Mouse (Mus musculus) MEL (cell line): ENCODE data around the gene Xpo4. TPM values are rescaled to one million over a fixed set of nuclear protein-coding genes. Genes with fewer than 3 reads are reported as not detected.
A peak's percentile ranks its signal among the peaks of the same experiment; 100 is the strongest.

Experiments used
- DNase-seq: peaks from one replicate; pipeline ENCODE4 v3.0.0; 2011; ENCODE audit warnings: low read depth, low spot score
- H3K27ac ChIP-seq: 2 replicates; pipeline ENCODE4 v1.5.1; 2012; ENCODE audit warnings: low read depth, mild to moderate bottlenecking, control low read depth, low read length, moderate library complexity; ENCODE audit not compliant: control insufficient read depth
- H3K27me3 ChIP-seq, 2 experiments: fragments of 150-350 bp in 1 of 2; sonication (generic) in 1 of 2; 2 replicates each; pipeline ENCODE4 v1.6.1; 2012; ENCODE audit warnings: low read length in 2 of 2, mild to moderate bottlenecking in 2 of 2, improper control_type of control experiment in 1 of 2, moderate library complexity in 1 of 2; ENCODE audit not compliant: insufficient read depth in 2 of 2, control insufficient read depth in 1 of 2
- H3K36me3 ChIP-seq, 2 experiments: 2 replicates each; pipeline ENCODE4 v1.6.1; 2012 to 2014; ENCODE audit warnings: low read length in 2 of 2, improper control_type of control experiment in 1 of 2, inconsistent platforms in 1 of 2, mild to moderate bottlenecking in 1 of 2; ENCODE audit not compliant: insufficient read depth in 2 of 2, control insufficient read depth in 1 of 2
- H3K4me1 ChIP-seq, 2 experiments: fragments of 150-350 bp in 1 of 2; sonication (generic) in 1 of 2; 2 replicates each; pipeline ENCODE4 v1.6.1; 2012; ENCODE audit warnings: low read length in 2 of 2, improper control_type of control experiment in 1 of 2, mild to moderate bottlenecking in 1 of 2; ENCODE audit not compliant: insufficient read depth in 2 of 2, control insufficient read depth in 1 of 2
- H3K4me3 ChIP-seq, 2 experiments: fragments of 150-350 bp in 1 of 2; sonication (generic) in 1 of 2; 2 replicates each; pipeline ENCODE4 v1.5.1; 2012; ENCODE audit warnings: low read depth in 2 of 2, low read length in 2 of 2, mild to moderate bottlenecking in 2 of 2, moderate library complexity in 2 of 2, control low read depth in 1 of 2, improper control_type of control experiment in 1 of 2; ENCODE audit not compliant: control insufficient read depth in 1 of 2, insufficient read depth in 1 of 2
- H3K79me2 ChIP-seq: 2 replicates; pipeline ENCODE4 v1.6.1; 2012; ENCODE audit warnings: mild to moderate bottlenecking, low read length, moderate library complexity; ENCODE audit not compliant: control insufficient read depth, poor library complexity, insufficient read depth
- H3K9ac ChIP-seq: 2 replicates; pipeline ENCODE4 v1.6.1; 2012; ENCODE audit warnings: low read depth, mild to moderate bottlenecking, control low read depth, low read length, moderate library complexity; ENCODE audit not compliant: control insufficient read depth, poor library complexity, severe bottlenecking
- H3K9me3 ChIP-seq: fragments of 150-350 bp; sonication (generic); replicated peaks from 2 replicates; pipeline ENCODE4 v1.6.1; 2012; ENCODE audit warnings: mild to moderate bottlenecking, low read length, improper control_type of control experiment, moderate library complexity; ENCODE audit not compliant: insufficient read depth
- CHD2 ChIP-seq: IDR thresholded peaks from 2 replicates; pipeline ENCODE4 v1.6.1; 2011; ENCODE audit warnings: low read length, improper control_type of control experiment
- E2F4 ChIP-seq: IDR thresholded peaks from 2 replicates; pipeline ENCODE4 v1.6.1; 2011; ENCODE audit warnings: low read depth, low read length, improper control_type of control experiment, borderline replicate concordance
- ELF1 ChIP-seq: IDR thresholded peaks from 2 replicates; pipeline ENCODE4 v1.6.1; 2014; ENCODE audit warnings: low read depth, mild to moderate bottlenecking, inconsistent platforms, low read length, improper control_type of control experiment, moderate library complexity
- ETS1 ChIP-seq: IDR thresholded peaks from 2 replicates; pipeline ENCODE4 v1.6.1; 2012; ENCODE audit warnings: low read depth, mild to moderate bottlenecking, inconsistent platforms, low read length, improper control_type of control experiment, moderate library complexity
- HCFC1 ChIP-seq: IDR thresholded peaks from 2 replicates; pipeline ENCODE4 v1.6.1; 2012; ENCODE audit warnings: low read depth, mild to moderate bottlenecking, inconsistent platforms, low read length, improper control_type of control experiment, moderate library complexity
- JUND ChIP-seq: IDR thresholded peaks from 2 replicates; pipeline ENCODE4 v1.6.1; 2011; ENCODE audit warnings: low read depth, mild to moderate bottlenecking, improper control_type of control experiment, low read length
- MAX ChIP-seq: IDR thresholded peaks from 2 replicates; pipeline ENCODE4 v1.6.1; 2011; ENCODE audit warnings: low read length, improper control_type of control experiment
- MEF2A ChIP-seq: IDR thresholded peaks from 2 replicates; pipeline ENCODE4 v1.6.1; 2014; ENCODE audit warnings: low read depth, mild to moderate bottlenecking, inconsistent platforms, low read length, improper control_type of control experiment; ENCODE audit not compliant: poor library complexity, insufficient replicate concordance, severe bottlenecking; ENCODE audit errors: extremely low read depth
- MXI1 ChIP-seq: IDR thresholded peaks from 2 replicates; pipeline ENCODE4 v1.6.1; 2011; ENCODE audit warnings: mild to moderate bottlenecking, low read depth, low read length, improper control_type of control experiment
- MYB ChIP-seq: IDR thresholded peaks from 2 replicates; pipeline ENCODE4 v1.6.1; 2011; ENCODE audit warnings: mild to moderate bottlenecking, low read depth, low read length, improper control_type of control experiment
- MYC ChIP-seq: IDR thresholded peaks from 2 replicates; pipeline ENCODE4 v1.6.1; 2011; ENCODE audit warnings: low read depth, mild to moderate bottlenecking, low read length, improper control_type of control experiment, moderate library complexity
- NELFE ChIP-seq: IDR thresholded peaks from 2 replicates; pipeline ENCODE4 v1.6.1; 2011; ENCODE audit warnings: low read depth, low read length, improper control_type of control experiment
- POLR2AphosphoS5 ChIP-seq: IDR thresholded peaks from 2 replicates; pipeline ENCODE4 v1.6.1; 2012; ENCODE audit warnings: low read depth, borderline replicate concordance, mild to moderate bottlenecking, inconsistent platforms, low read length, moderate library complexity, mixed read lengths
- RAD21 ChIP-seq: IDR thresholded peaks from 2 replicates; pipeline ENCODE4 v1.6.1; 2011; ENCODE audit warnings: mild to moderate bottlenecking, low read depth, low read length, improper control_type of control experiment
- RCOR1 ChIP-seq: IDR thresholded peaks from 2 replicates; pipeline ENCODE4 v1.6.1; 2012; ENCODE audit warnings: low read depth, mild to moderate bottlenecking, inconsistent platforms, low read length, improper control_type of control experiment
- TAL1 ChIP-seq: IDR thresholded peaks from 2 replicates; pipeline ENCODE4 v1.6.1; 2012; ENCODE audit warnings: mild to moderate bottlenecking, inconsistent platforms, low read length, moderate library complexity, mixed read lengths
- USF2 ChIP-seq, 2 experiments: IDR thresholded peaks; 2 replicates each; pipeline ENCODE4 v1.6.1; 2011 to 2012; ENCODE audit warnings: improper control_type of control experiment in 2 of 2, low read length in 2 of 2, borderline replicate concordance in 1 of 2, inconsistent platforms in 1 of 2, low read depth in 1 of 2, mild to moderate bottlenecking in 1 of 2; ENCODE audit not compliant: insufficient read depth in 1 of 2
- ZMIZ1 ChIP-seq: IDR thresholded peaks from 2 replicates; pipeline ENCODE4 v1.6.1; 2012; ENCODE audit warnings: low read depth, mild to moderate bottlenecking, inconsistent platforms, low read length, improper control_type of control experiment, moderate library complexity
- polyA plus RNA-seq, 2 experiments: library from polyadenylated mRNA; stranded (reverse) in 1 of 2; unstranded in 1 of 2; fragments of >175 nt in 1 of 2; fragments of >200 nt in 1 of 2; gene quantifications; 2 replicates each; pipeline versions ENCODE4 v1.2.1 to v1.2.4; 2012; ENCODE audit warnings: low replicate concordance in 2 of 2, low read depth in 1 of 2; ENCODE audit not compliant: insufficient read length in 2 of 2, insufficient read depth in 1 of 2, missing spikeins in 1 of 2
- total RNA-seq: library from RNA; depleted of rRNA; stranded (reverse); fragments of 300-350 nt; gene quantifications from 2 replicates; pipeline ENCODE4 v1.2.3, GENCODE M21; 2012

The Xpo4 gene
- total and polyA plus RNA-seq, 3 experiments, result 32.3 to 46.5 TPM; not detected in 1

- 0 out of 2 replicates have a peak, but pooled peaks have one; percentile 29 for TF ChIP-seq RCOR1
- no peak for TF ChIP-seq MEF2A
Observed at GRCm38 (mm10) chr14:57543420-57544039, 121.7 kb downstream of the Xpo4 start (continued).

DNA sequence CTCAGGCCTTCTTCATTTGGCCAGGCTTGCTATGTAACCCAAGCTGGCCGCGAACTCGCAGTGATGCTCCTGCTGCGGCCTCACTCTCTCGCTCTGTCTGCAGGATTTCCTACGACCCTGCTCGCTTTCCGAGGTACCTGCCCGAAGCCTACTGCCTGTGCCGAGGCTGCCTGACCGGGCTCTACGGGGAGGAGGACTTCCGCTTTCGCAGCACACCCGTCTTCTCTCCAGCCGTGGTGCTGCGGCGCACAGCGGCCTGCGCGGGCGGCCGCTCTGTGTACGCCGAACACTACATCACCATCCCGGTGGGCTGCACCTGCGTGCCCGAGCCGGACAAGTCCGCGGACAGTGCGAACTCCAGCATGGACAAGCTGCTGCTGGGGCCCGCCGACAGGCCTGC, 123.0 kb downstream of the Xpo4 start:
- Histone ChIP-seq H3K9me3 (no peaks in the 10 kb centered on the region), H3K27ac (no peak overlapping the region), H3K36me3 (peaks cover 0 to 13% of the 10 kb centered on the region in 2 experiments; a peak in 2 of 4 replicates), H3K79me2 (no peaks in the 10 kb centered on the region), H3K4me1 (peaks cover 0 to 28% of the 10 kb centered on the region in 2 experiments; a peak in 3 of 4 replicates), H3K9ac (no peak overlapping the region), H3K27me3 (no peaks in the 10 kb centered on the region), H3K4me3 (no peak overlapping the region)
- TF ChIP-seq HCFC1 (no peak), E2F4 (no peak)
- DNase-seq, result no peak

- no peaks in the 10 kb centered on the region for H3K27me3 ChIP-seq
Observed at GRCm38 (mm10) chr14:57540683-57541082, 124.5 kb downstream of the Xpo4 start.

More at GRCm38 (mm10) chr14:57540683-57541082, 124.5 kb downstream of the Xpo4 start:
- TF ChIP-seq MYB, result no peak
- no peak for TF ChIP-seq RAD21
- TF ChIP-seq CHD2, result no peak
- TF ChIP-seq TAL1, result no peak
- TF ChIP-seq ETS1, result no peak
- no peak for TF ChIP-seq MAX
- TF ChIP-seq MYC, result no peak
- TF ChIP-seq ELF1, result no peak
- TF ChIP-seq MXI1, result no peak
- no peak for TF ChIP-seq ZMIZ1
- TF ChIP-seq JUND, result no peak
- TF ChIP-seq RCOR1, result no peak
- TF ChIP-seq POLR2AphosphoS5, result no peak
- TF ChIP-seq USF2 (IDR thresholded peaks at IDR 0.05; ENCODE audit: borderline replicate concordance in 1 of 2, insufficient read depth in 1 of 2, low read depth in 1 of 2, low read length in 2 of 2), result no peak
- TF ChIP-seq NELFE, result no peak
- no peaks in the 10 kb centered on the region for H3K9me3 ChIP-seq
- no peak overlapping the region for H3K4me3 ChIP-seq
- H3K4me1 ChIP-seq, result peaks cover 0 to 18% of the 10 kb centered on the region in 2 experiments; a peak in 3 of 4 replicates
- no peak overlapping the region for H3K27ac ChIP-seq
- DNase-seq, result no peak
- H3K36me3 ChIP-seq, result peaks cover 0 to 7% of the 10 kb centered on the region in 2 experiments; a peak in 2 of 4 replicates
- H3K79me2 ChIP-seq, result no peaks in the 10 kb centered on the region
- H3K9ac ChIP-seq, result no peak overlapping the region
